Mouse (Mus musculus): Measurements from ENCODE around the gene Akap2. TPM values are rescaled to one million over a fixed set of nuclear protein-coding genes. Genes with fewer than 3 reads are reported as not detected.

The Akap2 gene
- polyA plus RNA-seq, 1 experiment from 2014 or later: 13.0 TPM

DNA sequence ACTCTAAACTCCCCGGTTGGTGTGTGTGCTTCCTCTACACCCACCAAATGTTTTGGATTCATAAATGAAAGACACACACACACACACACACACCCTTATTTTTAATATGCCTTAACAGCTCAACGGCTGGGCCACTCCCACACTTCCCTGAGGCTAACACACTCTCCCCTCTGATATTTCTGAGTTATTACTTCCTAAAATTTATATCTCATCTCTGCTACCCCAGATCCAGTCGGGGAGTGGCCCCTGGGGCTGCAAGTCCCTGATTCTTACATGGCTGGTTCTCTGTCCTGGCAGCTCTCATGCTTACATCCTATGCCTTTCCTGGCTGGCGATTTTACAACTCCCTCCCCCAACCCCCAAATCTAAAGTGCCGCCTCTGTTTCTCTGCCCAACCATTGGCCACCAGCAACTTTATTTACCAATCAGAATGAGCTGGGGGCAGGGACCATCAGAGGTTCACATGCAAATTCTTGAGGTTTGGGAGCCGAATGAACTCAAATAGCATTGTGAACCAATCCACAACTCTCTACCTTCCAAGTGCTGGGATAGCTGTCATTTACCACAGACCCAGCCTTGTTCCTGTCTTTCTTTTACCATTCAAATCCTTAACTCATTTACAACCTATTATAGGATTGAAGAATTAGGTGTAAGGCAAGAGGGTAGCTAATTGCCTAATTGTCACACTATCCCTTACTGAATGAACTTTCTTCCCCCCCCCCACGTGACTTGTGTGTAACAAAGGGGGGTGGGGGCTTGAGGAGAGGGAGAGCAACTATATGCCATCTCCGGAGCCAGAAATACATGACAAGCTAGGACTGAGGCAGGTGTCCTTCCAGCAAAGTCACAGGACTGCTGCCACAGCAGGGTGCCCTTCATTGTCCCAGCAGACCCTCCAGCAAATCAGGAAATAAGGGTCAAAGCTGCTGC is 202.3 kb downstream of the Akap2 start:
- no peaks in the 10 kb centered on the region for H3K36me3 ChIP-seq (replicated peaks; ENCODE audit: control insufficient read depth, insufficient read depth)
- ATAC-seq (ENCODE audit: low FRiP score): peak; percentile 17; the same call in 1 of the 2 replicates

DNA sequence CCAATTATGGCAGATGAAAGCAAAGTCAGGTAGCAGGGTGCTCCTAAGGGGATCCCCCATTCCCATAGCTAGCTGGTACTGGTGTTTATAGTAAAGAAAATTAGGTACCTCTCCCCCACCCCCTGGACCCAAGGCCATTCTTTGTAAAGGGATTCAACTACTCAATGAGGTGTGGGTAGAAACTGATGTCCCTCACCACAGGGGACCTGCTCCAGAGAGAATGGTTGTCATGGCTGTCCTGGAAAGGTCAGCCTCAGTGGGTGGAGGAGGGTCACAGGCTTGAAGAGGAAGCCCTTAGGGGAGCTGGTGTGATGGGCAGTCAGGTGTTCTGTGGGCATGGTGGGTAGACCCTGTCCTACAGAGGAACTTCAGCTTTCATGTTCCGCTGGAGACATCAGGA is 203.1 kb downstream of the Akap2 start:
- no peak overlapping the region for H3K9ac ChIP-seq
- ATAC-seq (ENCODE audit: low FRiP score) (no peak), DNase-seq (ENCODE audit: low spot score) (no peak)
- no peaks in the 10 kb centered on the region for H3K36me3 ChIP-seq (replicated peaks; ENCODE audit: control insufficient read depth, insufficient read depth)
- WGBS: 58% methylated on average over 1 of the region's 1 CpGs
- peaks cover 6% of the 10 kb centered on the region; the same call in 1 of the 2 replicates for H3K4me1 ChIP-seq (replicated peaks; ENCODE audit: control insufficient read depth, insufficient read depth, low read length)
- peaks cover 4% of the 10 kb centered on the region; the same call in 1 of the 2 replicates for H3K27me3 ChIP-seq (ENCODE audit: control insufficient read depth, insufficient read depth, low read length)
- H3K9me3 ChIP-seq (ENCODE audit: control insufficient read depth, low read length): no peaks in the 10 kb centered on the region
- H3K27ac ChIP-seq: no peak overlapping the region
- H3K4me3 ChIP-seq (replicated peaks; ENCODE audit: low read length): no peak overlapping the region
- H3K4me2 ChIP-seq (replicated peaks): no peak overlapping the region

More for the DNA sequence above, 202.3 kb downstream of the Akap2 start:
- peaks cover 6% of the 10 kb centered on the region; the same call in 1 of the 2 replicates for H3K4me1 ChIP-seq (replicated peaks; ENCODE audit: control insufficient read depth, insufficient read depth, low read length)
- no peak overlapping the region for H3K9ac ChIP-seq
- no peak overlapping the region for H3K4me2 ChIP-seq (replicated peaks)
- 19% methylated on average over 8 of the region's 8 CpGs for WGBS
- DNase-seq (ENCODE audit: low spot score): no peak
- no peak overlapping the region for H3K27ac ChIP-seq
- peaks cover 4% of the 10 kb centered on the region; the same call in 1 of the 2 replicates for H3K27me3 ChIP-seq (ENCODE audit: control insufficient read depth, insufficient read depth, low read length)
- H3K4me3 ChIP-seq (replicated peaks; ENCODE audit: low read length): no peak overlapping the region
- H3K9me3 ChIP-seq (ENCODE audit: control insufficient read depth, low read length): no peaks in the 10 kb centered on the region

- Histone ChIP-seq H3K9me3 (ENCODE audit: control insufficient read depth, low read length) (no peaks in the 10 kb centered on the region), H3K27ac (no peak overlapping the region), H3K27me3 (ENCODE audit: control insufficient read depth, insufficient read depth, low read length) (no peaks in the 10 kb centered on the region), H3K4me3 (replicated peaks; ENCODE audit: low read length) (no peak overlapping the region), H3K9ac (no peak overlapping the region), H3K36me3 (replicated peaks; ENCODE audit: control insufficient read depth, insufficient read depth) (no peaks in the 10 kb centered on the region), H3K4me2 (replicated peaks) (no peak overlapping the region), H3K4me1 (replicated peaks; ENCODE audit: control insufficient read depth, insufficient read depth, low read length) (peaks cover 6% of the 10 kb centered on the region; the same call in 1 of the 2 replicates)
- DNase-seq (ENCODE audit: low spot score) (no peak), ATAC-seq (ENCODE audit: low FRiP score) (peak; percentile 37; the same call in 1 of the 2 replicates)
- WGBS: 15% methylated on average over 5 of the region's 5 CpGs
Measured at GRCm38 (mm10) chr4:57922171-57922570, 204.7 kb downstream of the Akap2 start.

DNA sequence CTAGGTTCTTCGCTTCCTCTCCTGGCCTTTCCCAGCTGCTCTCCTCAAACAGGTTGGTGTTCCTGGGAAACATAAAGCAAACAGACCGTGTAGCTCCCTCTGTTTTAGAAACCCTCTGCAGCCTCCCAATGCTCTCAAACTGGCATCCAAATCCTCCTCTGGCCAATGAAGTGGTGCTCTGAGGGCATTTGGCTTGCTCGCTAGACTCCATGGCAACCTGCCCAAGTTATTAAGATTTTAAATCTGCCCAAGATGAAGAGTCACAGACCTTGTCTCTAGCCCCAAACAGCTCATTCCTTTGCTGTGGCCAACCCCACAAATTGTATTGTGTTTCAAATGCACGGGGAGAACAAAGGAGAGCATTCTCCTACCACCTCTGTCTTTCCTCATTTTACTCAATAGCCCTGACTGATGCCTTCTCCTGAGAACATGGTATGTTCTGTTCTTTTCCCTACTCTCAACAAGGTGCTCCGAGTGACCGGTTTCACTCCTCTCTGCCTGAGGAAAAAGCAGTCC is 207.2 kb downstream of the Akap2 start:
- WGBS: 73% methylated on average over 6 of the region's 6 CpGs

DNA sequence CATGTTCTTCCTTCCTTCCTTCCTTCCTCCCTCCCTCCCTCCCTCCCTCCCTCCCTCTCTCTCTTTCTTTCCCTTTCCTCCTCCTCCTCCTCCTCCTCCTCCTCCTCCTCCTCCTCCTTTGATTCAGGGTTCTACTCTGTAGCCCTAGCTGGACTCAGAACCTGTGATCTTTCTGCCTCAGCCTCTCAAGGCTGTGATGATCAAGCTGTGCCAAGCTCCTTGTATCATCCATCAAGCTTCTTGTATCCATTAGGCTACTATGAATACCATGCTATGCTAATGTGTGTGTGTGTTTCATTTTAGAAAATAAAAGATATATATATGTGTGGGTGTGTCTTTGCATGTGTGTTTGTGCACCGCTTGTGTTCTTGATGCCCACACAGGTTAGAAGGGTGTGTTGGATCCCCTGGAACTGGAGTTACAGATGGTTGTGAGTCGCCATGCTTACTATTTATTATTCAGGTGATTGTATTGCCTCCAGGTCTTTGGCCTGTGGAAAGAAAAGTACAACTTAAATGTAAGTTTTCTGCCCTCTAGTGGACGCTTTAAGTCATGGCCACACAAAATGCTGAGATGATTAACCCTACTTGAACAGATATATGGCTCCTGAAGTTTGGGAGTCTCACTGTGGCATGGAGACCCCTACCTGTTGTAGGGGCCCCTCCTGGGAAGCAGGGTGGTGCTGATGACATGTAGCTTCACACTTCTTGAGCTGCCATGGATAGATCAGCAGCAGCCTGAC is 210.2 kb downstream of the Akap2 start:
- H3K27me3 ChIP-seq (ENCODE audit: control insufficient read depth, insufficient read depth, low read length): no peaks in the 10 kb centered on the region
- H3K27ac ChIP-seq: no peak overlapping the region
- no peak overlapping the region for H3K9ac ChIP-seq
- ATAC-seq (ENCODE audit: low FRiP score): no peak
- H3K4me3 ChIP-seq (replicated peaks; ENCODE audit: low read length): no peak overlapping the region
- H3K36me3 ChIP-seq (replicated peaks; ENCODE audit: control insufficient read depth, insufficient read depth): no peaks in the 10 kb centered on the region
- H3K4me1 ChIP-seq (replicated peaks; ENCODE audit: control insufficient read depth, insufficient read depth, low read length): no peaks in the 10 kb centered on the region
- no peaks in the 10 kb centered on the region for H3K9me3 ChIP-seq (ENCODE audit: control insufficient read depth, low read length)
- H3K4me2 ChIP-seq (replicated peaks): no peak overlapping the region
- peak; percentile 74 for DNase-seq (ENCODE audit: low spot score)
- WGBS: 20% methylated on average over 3 of the region's 3 CpGs

More for the DNA sequence above, 207.2 kb downstream of the Akap2 start:
- no peak overlapping the region for H3K4me3 ChIP-seq (replicated peaks; ENCODE audit: low read length)
- ATAC-seq (ENCODE audit: low FRiP score): no peak
- no peak overlapping the region for H3K4me2 ChIP-seq (replicated peaks)
- H3K27ac ChIP-seq: no peak overlapping the region
- peaks cover 6% of the 10 kb centered on the region; the same call in 1 of the 2 replicates for H3K4me1 ChIP-seq (replicated peaks; ENCODE audit: control insufficient read depth, insufficient read depth, low read length)
- DNase-seq (ENCODE audit: low spot score): no peak
- H3K9me3 ChIP-seq (ENCODE audit: control insufficient read depth, low read length): no peaks in the 10 kb centered on the region
- no peaks in the 10 kb centered on the region for H3K36me3 ChIP-seq (replicated peaks; ENCODE audit: control insufficient read depth, insufficient read depth)
- H3K9ac ChIP-seq: no peak overlapping the region
- no peaks in the 10 kb centered on the region for H3K27me3 ChIP-seq (ENCODE audit: control insufficient read depth, insufficient read depth, low read length)

- no peak for DNase-seq (ENCODE audit: low spot score)
- Histone ChIP-seq H3K4me3 (replicated peaks; ENCODE audit: low read length) (no peak overlapping the region), H3K4me2 (replicated peaks) (no peak overlapping the region), H3K27me3 (ENCODE audit: control insufficient read depth, insufficient read depth, low read length) (no peaks in the 10 kb centered on the region), H3K36me3 (replicated peaks; ENCODE audit: control insufficient read depth, insufficient read depth) (no peaks in the 10 kb centered on the region), H3K27ac (no peak overlapping the region), H3K9me3 (ENCODE audit: control insufficient read depth, low read length) (no peaks in the 10 kb centered on the region), H3K9ac (no peak overlapping the region), H3K4me1 (replicated peaks; ENCODE audit: control insufficient read depth, insufficient read depth, low read length) (no peaks in the 10 kb centered on the region)
- 79% methylated on average over 5 of the region's 5 CpGs for WGBS
- no peak for ATAC-seq (ENCODE audit: low FRiP score)
Measured at GRCm38 (mm10) chr4:57930559-57931170, 213.2 kb downstream of the Akap2 start.

DNA sequence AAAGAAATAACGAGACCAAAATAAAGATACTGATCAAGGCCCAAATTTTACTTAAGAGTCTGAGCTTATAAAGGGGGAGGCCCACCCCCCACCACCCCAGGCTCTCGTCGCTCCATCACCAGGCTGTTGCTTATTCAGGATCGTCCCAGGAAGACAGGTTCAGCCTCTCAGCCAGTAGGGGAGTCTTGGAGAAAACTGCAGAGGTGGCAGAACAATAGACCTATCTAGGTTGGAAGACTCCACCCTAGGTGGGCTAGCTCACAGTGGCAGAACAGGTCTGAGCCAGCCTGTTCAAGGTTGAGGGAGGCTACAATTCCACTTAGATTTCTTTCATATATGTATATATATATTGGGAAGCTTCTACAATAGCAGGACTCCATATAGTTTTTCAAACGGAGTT is 216.7 kb downstream of the Akap2 start:
- no peak for DNase-seq (ENCODE audit: low spot score)
- H3K36me3 ChIP-seq (replicated peaks; ENCODE audit: control insufficient read depth, insufficient read depth): no peaks in the 10 kb centered on the region
- H3K4me3 ChIP-seq (replicated peaks; ENCODE audit: low read length): no peak overlapping the region
- H3K9ac ChIP-seq: no peak overlapping the region
- H3K4me1 ChIP-seq (replicated peaks; ENCODE audit: control insufficient read depth, insufficient read depth, low read length): no peaks in the 10 kb centered on the region
- H3K4me2 ChIP-seq (replicated peaks): no peak overlapping the region
- no peak overlapping the region for H3K27ac ChIP-seq
- H3K27me3 ChIP-seq (ENCODE audit: control insufficient read depth, insufficient read depth, low read length): no peaks in the 10 kb centered on the region
- 68% methylated on average over 5 of the region's 5 CpGs for WGBS
- no peak for ATAC-seq (ENCODE audit: low FRiP score)
- no peaks in the 10 kb centered on the region for H3K9me3 ChIP-seq (ENCODE audit: control insufficient read depth, low read length)

DNA sequence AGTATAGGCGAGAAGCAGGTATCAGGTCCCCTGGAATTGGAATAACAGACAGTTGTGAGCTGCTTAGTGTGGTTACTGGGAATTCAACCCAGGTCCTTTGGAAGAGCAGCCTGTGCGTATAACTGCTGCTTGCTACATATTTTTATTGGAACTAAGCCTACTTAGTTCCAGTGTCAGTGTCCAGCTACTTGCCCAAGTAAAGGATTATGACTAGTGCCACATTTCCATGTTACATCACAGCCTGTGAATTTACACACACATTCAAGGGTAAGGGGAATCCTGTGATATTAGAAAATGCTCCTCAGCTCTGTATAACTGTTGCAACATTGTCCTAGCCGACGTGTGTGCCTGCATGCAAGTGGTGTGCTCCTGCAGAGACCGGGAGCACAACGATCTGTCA is 219.8 kb downstream of the Akap2 start:
- Histone ChIP-seq H3K4me2 (replicated peaks) (no peak overlapping the region), H3K9ac (no peak overlapping the region), H3K4me3 (replicated peaks; ENCODE audit: low read length) (no peak overlapping the region), H3K4me1 (replicated peaks; ENCODE audit: control insufficient read depth, insufficient read depth, low read length) (no peaks in the 10 kb centered on the region), H3K27me3 (ENCODE audit: control insufficient read depth, insufficient read depth, low read length) (no peaks in the 10 kb centered on the region), H3K9me3 (ENCODE audit: control insufficient read depth, low read length) (no peaks in the 10 kb centered on the region), H3K36me3 (replicated peaks; ENCODE audit: control insufficient read depth, insufficient read depth) (no peaks in the 10 kb centered on the region), H3K27ac (no peak overlapping the region)
- 89% methylated on average over 6 of the region's 6 CpGs for WGBS
- DNase-seq (ENCODE audit: low spot score) (no peak), ATAC-seq (ENCODE audit: low FRiP score) (no peak)

- no peak overlapping the region for H3K4me3 ChIP-seq (replicated peaks; ENCODE audit: low read length)
- no peak overlapping the region for H3K9ac ChIP-seq
- no peaks in the 10 kb centered on the region for H3K27me3 ChIP-seq (ENCODE audit: control insufficient read depth, insufficient read depth, low read length)
- no peak overlapping the region for H3K4me2 ChIP-seq (replicated peaks)
- no peak for DNase-seq (ENCODE audit: low spot score)
- 95% methylated on average over 4 of the region's 4 CpGs for WGBS
- H3K27ac ChIP-seq: no peak overlapping the region
- ATAC-seq (ENCODE audit: low FRiP score): no peak
- H3K36me3 ChIP-seq (replicated peaks; ENCODE audit: control insufficient read depth, insufficient read depth): peaks cover 29% of the 10 kb centered on the region
- no peaks in the 10 kb centered on the region for H3K9me3 ChIP-seq (ENCODE audit: control insufficient read depth, low read length)
- H3K4me1 ChIP-seq (replicated peaks; ENCODE audit: control insufficient read depth, insufficient read depth, low read length): no peaks in the 10 kb centered on the region
Measured at GRCm38 (mm10) chr4:57940631-57941030, 223.2 kb downstream of the Akap2 start.
